Comparison of ENCODE assay signal across 27 mouse cellular contexts in genomic region chr7:143025496-143025895, GRCm38 (mm10).
"Had no signal": no experiment of that assay in that cellular context is flagged by ENCODE, and none has a peak within 500 bp of the region (broad histone marks: within the 10 kb centered on the region; RNA-seq: fewer than 3 reads in every experiment).

No protein-coding gene starts in this region.

- H3K27ac ChIP-seq: gastrocnemius, adult 2 months; heart, embryonic 10.5 days; hindbrain, embryonic 10.5 days; hindbrain, embryonic 12.5 days; hindbrain, embryonic 14.5 days; intestine, embryonic 15.5 days; layer of hippocampus, adult 2 months; left cerebral cortex, adult 2 months; limb, embryonic 10.5 days; limb, embryonic 12.5 days; liver, embryonic 13.5 days had no signal

- H3K36me3 ChIP-seq: hindbrain, embryonic 12.5 days; intestine, embryonic 15.5 days; limb, embryonic 10.5 days; liver, embryonic 13.5 days had no signal

- H3K9me3 ChIP-seq: heart, embryonic 10.5 days; hindbrain, embryonic 10.5 days; hindbrain, embryonic 12.5 days; intestine, embryonic 15.5 days; limb, embryonic 10.5 days; limb, embryonic 12.5 days; liver, embryonic 13.5 days had no signal

- H3K4me2 ChIP-seq: heart, embryonic 12.5 days; hindbrain, embryonic 12.5 days; hindbrain, embryonic 14.5 days; intestine, embryonic 15.5 days; limb, embryonic 12.5 days; liver, embryonic 11.5 days; liver, embryonic 13.5 days had no signal

- H3K4me1 ChIP-seq: hindbrain, embryonic 10.5 days; hindbrain, embryonic 12.5 days; intestine, embryonic 15.5 days; limb, embryonic 12.5 days had no signal

- DNase-seq: gastrocnemius, adult 2 months; gastrocnemius, postnatal 10 days; gastrocnemius, postnatal 25 days; heart, adult 18-20 months; heart, postnatal 10 days; heart, postnatal 4 days; kidney, adult 18-20 months; kidney, adult 8-10 months; kidney, postnatal 10 days; kidney, postnatal 25 days; kidney, postnatal 4 days; liver; liver, embryonic 13.5 days had no signal

- ATAC-seq: hindbrain, embryonic 16.5 days; inflammation-experienced regulatory T-cells, adult 6 months; intestine, embryonic 15.5 days; intestine, postnatal 0 days had no signal

- H3K27me3 ChIP-seq: heart, embryonic 12.5 days; hindbrain, embryonic 12.5 days; intestine, embryonic 15.5 days; limb, embryonic 12.5 days; liver, embryonic 13.5 days had no signal

- H3K9ac ChIP-seq: heart, embryonic 12.5 days; hindbrain, embryonic 12.5 days; hindbrain, embryonic 14.5 days; intestine, embryonic 15.5 days; limb, embryonic 12.5 days; liver, embryonic 13.5 days had no signal

- H3K4me3 ChIP-seq: gastrocnemius, adult 2 months; heart, embryonic 10.5 days; heart, embryonic 12.5 days; hindbrain, embryonic 10.5 days; hindbrain, embryonic 12.5 days; intestine, embryonic 15.5 days; layer of hippocampus, adult 2 months; left cerebral cortex, adult 2 months; limb, embryonic 10.5 days; limb, embryonic 12.5 days; liver, embryonic 13.5 days had no signal
